8 mouse cellular contexts compared by ENCODE assay signal in genomic region chr9:37543869-37544440, GRCm38 (mm10). TPM values are rescaled to one million over a fixed set of nuclear protein-coding genes. Genes with fewer than 3 reads are reported as not detected.
DNase-seq lines count a peak whose midpoint lies in the region; ATAC-seq lines count a peak whose summit lies in the region.

No protein-coding gene starts in this region.

- no peak overlapping the region for H3K27ac ChIP-seq in heart, embryonic 12.5 days (ENCODE audit: poor library complexity, severe bottlenecking)
- no peak overlapping the region for H3K27ac ChIP-seq in embryonic facial prominence, embryonic 14.5 days (replicated peaks; ENCODE audit: low read depth, low read length)
- no peak overlapping the region for H3K27ac ChIP-seq in midbrain, embryonic 13.5 days

- H3K4me3 ChIP-seq in heart, embryonic 12.5 days: peak overlapping the region; percentile 46
- H3K4me3 ChIP-seq in embryonic facial prominence, embryonic 14.5 days (ENCODE audit: low read depth, low read length): peak overlapping the region; percentile 35
- peak overlapping the region; percentile 31 for H3K4me3 ChIP-seq in midbrain, embryonic 13.5 days (replicated peaks)

- H3K4me1 ChIP-seq in heart, embryonic 12.5 days (replicated peaks): peaks cover 24% of the 10 kb centered on the region
- peaks cover 13% of the 10 kb centered on the region; the same call in 1 of the 2 replicates for H3K4me1 ChIP-seq in embryonic facial prominence, embryonic 14.5 days (ENCODE audit: control insufficient read depth, insufficient read depth, low read length)
- H3K4me1 ChIP-seq in midbrain, embryonic 13.5 days (replicated peaks): peaks cover 21% of the 10 kb centered on the region

- ATAC-seq in heart, embryonic 12.5 days (ENCODE audit: insufficient number of reproducible peaks, low FRiP score): no peak
- ATAC-seq in embryonic facial prominence, embryonic 14.5 days (ENCODE audit: low read depth): no peak; the same call in 1 of the 2 replicates
- ATAC-seq in midbrain, embryonic 13.5 days: 0 out of 2 replicates have a peak, but pooled peaks have one; percentile 8

- intact Hi-C loops in heart, postnatal 10 days (cut with DNase I): loop anchor here (2.0 to 5.0 kb wide), 2 partner anchors 57 to 81 kb away; partner anchors contain the start of gene Msantd2
- intact Hi-C loops in left cerebral cortex, postnatal 10 days (cut with DNase I): loop anchor here (2.0 to 5.0 kb wide), 2 partner anchors 81 to 132 kb away; no protein-coding TSS in a partner anchor

- 28% methylated on average over 12 of the region's 12 CpGs for WGBS in heart, embryonic 12.5 days
- 26% methylated on average over 12 of the region's 12 CpGs for WGBS in embryonic facial prominence, embryonic 14.5 days
- WGBS in midbrain, embryonic 13.5 days: 27% methylated on average over 12 of the region's 12 CpGs

- 0 out of 2 replicates have a peak, but pooled peaks cover under 1% of the 10 kb centered on the region for H3K36me3 ChIP-seq in heart, embryonic 12.5 days
- H3K36me3 ChIP-seq in embryonic facial prominence, embryonic 14.5 days (ENCODE audit: control insufficient read depth, insufficient read depth, low read length): no peaks in the 10 kb centered on the region
- no peaks in the 10 kb centered on the region for H3K36me3 ChIP-seq in midbrain, embryonic 13.5 days

- no peak for DNase-seq in heart, postnatal 10 days
- DNase-seq in embryonic facial prominence, embryonic 14.5 days (ENCODE audit: low spot score): no peak
- peak; percentile 26 to 35 for DNase-seq in kidney, adult 8-10 months
- DNase-seq in left cerebral cortex, postnatal 10 days (ENCODE audit: extremely low spot score in 1 of 2, low spot score in 2 of 2): no peak
- no peak for DNase-seq in gastrocnemius, adult 8-10 months (ENCODE audit: low spot score in 2 of 2)
- DNase-seq in left cerebral cortex, adult 9 months (ENCODE audit: low spot score in 2 of 2): no peak

- H3K9ac ChIP-seq in heart, embryonic 12.5 days: no peak overlapping the region
- peak overlapping the region; percentile 20; the same call in 1 of the 2 replicates for H3K9ac ChIP-seq in embryonic facial prominence, embryonic 14.5 days (ENCODE audit: low read depth, low read length)
- no peak overlapping the region for H3K9ac ChIP-seq in midbrain, embryonic 13.5 days (replicated peaks)

- peak overlapping the region; percentile 76 for H3K4me2 ChIP-seq in heart, embryonic 12.5 days
- H3K4me2 ChIP-seq in embryonic facial prominence, embryonic 14.5 days (ENCODE audit: low read depth, low read length): peak overlapping the region; percentile 67
- H3K4me2 ChIP-seq in midbrain, embryonic 13.5 days (replicated peaks): peak overlapping the region; percentile 57

- no peaks in the 10 kb centered on the region for H3K9me3 ChIP-seq in heart, embryonic 12.5 days (replicated peaks)
- H3K9me3 ChIP-seq in embryonic facial prominence, embryonic 14.5 days (ENCODE audit: control insufficient read depth, low read length): no peaks in the 10 kb centered on the region
- no peaks in the 10 kb centered on the region for H3K9me3 ChIP-seq in midbrain, embryonic 13.5 days

- H3K27me3 ChIP-seq in heart, embryonic 12.5 days (replicated peaks): peaks cover 29% of the 10 kb centered on the region
- peaks cover 28% of the 10 kb centered on the region for H3K27me3 ChIP-seq in embryonic facial prominence, embryonic 14.5 days (replicated peaks; ENCODE audit: control insufficient read depth, insufficient read depth, low read length)
- peaks cover 74% of the 10 kb centered on the region for H3K27me3 ChIP-seq in midbrain, embryonic 13.5 days

RNA-seq across cellular contexts. Expression of gene Vsig2, which starts 4.9 kb away (rescaled TPM):
- 1.6 and 1.9 TPM in 2 replicates for polyA plus RNA-seq in heart, embryonic 12.5 days (2016; fragmentation: Nextera tagmentation; extraction: Ambion mirVana)
- total RNA-seq in heart, postnatal 10 days (2021): 10 to 100 TPM in 1 of 2 experiments, 1 to 10 TPM in 1; 5.6 to 10.4 TPM
- 1.2 and 1.5 TPM in 2 replicates for polyA plus RNA-seq in embryonic facial prominence, embryonic 14.5 days (2014; fragmentation: Nextera tagmentation; extraction: Ambion mirVana)
- 0.37 and 0.42 TPM in 2 replicates for polyA plus RNA-seq in midbrain, embryonic 13.5 days (2015; fragmentation: Nextera tagmentation; extraction: Ambion mirVana)
- total RNA-seq in left cerebral cortex, postnatal 10 days (2021): 1 to 10 TPM; 3.3 to 4.1 TPM
- total RNA-seq in gastrocnemius, adult 8-10 months (2022): 1 to 10 TPM in 1 of 4 experiments, under 1 TPM in 3; 0.70 to 2.1 (median 0.78) TPM

RNA-seq across cellular contexts. Expression of gene Nrgn, which starts 8.7 kb away (rescaled TPM):
- 7.4 and 11.3 TPM in 2 replicates for polyA plus RNA-seq in heart, embryonic 12.5 days (2016; fragmentation: Nextera tagmentation; extraction: Ambion mirVana)
- total RNA-seq in heart, postnatal 10 days (2021): 1 to 10 TPM; 3.1 to 5.6 TPM
- polyA plus RNA-seq in embryonic facial prominence, embryonic 14.5 days (2014; fragmentation: Nextera tagmentation; extraction: Ambion mirVana): 7.0 and 8.8 TPM in 2 replicates
- 3.4 and 3.7 TPM in 2 replicates for polyA plus RNA-seq in midbrain, embryonic 13.5 days (2015; fragmentation: Nextera tagmentation; extraction: Ambion mirVana)
- 1,000 to 10,000 TPM; 1,798 to 1,800 TPM for total RNA-seq in left cerebral cortex, postnatal 10 days (2021)
- total RNA-seq in gastrocnemius, adult 8-10 months (2022): under 1 TPM; 0.44 to 0.67 (median 0.55) TPM

RNA-seq across cellular contexts. Expression of gene Siae, which starts 11.5 kb away (rescaled TPM):
- polyA plus RNA-seq in heart, embryonic 12.5 days (2016; fragmentation: Nextera tagmentation; extraction: Ambion mirVana): 11.1 and 11.4 TPM in 2 replicates
- 1 to 10 TPM; 8.7 to 9.8 TPM for total RNA-seq in heart, postnatal 10 days (2021)
- polyA plus RNA-seq in embryonic facial prominence, embryonic 14.5 days (2014; fragmentation: Nextera tagmentation; extraction: Ambion mirVana): 13.4 and 13.9 TPM in 2 replicates
- polyA plus RNA-seq in midbrain, embryonic 13.5 days (2015; fragmentation: Nextera tagmentation; extraction: Ambion mirVana): 8.1 and 9.2 TPM in 2 replicates
- total RNA-seq in left cerebral cortex, postnatal 10 days (2021): 10 to 100 TPM; 13.6 to 16.3 TPM
- total RNA-seq in gastrocnemius, adult 8-10 months (2022): 1 to 10 TPM; 3.5 to 5.0 (median 4.1) TPM

RNA-seq across cellular contexts. Expression of gene Esam, which starts 16.1 kb away (rescaled TPM):
- polyA plus RNA-seq in heart, embryonic 12.5 days (2016; fragmentation: Nextera tagmentation; extraction: Ambion mirVana): 54.6 and 59.8 TPM in 2 replicates
- total RNA-seq in heart, postnatal 10 days (2021): 100 to 1,000 TPM; 125 to 131 TPM
- polyA plus RNA-seq in embryonic facial prominence, embryonic 14.5 days (2014; fragmentation: Nextera tagmentation; extraction: Ambion mirVana): 52.0 and 54.0 TPM in 2 replicates
- 33.5 and 34.5 TPM in 2 replicates for polyA plus RNA-seq in midbrain, embryonic 13.5 days (2015; fragmentation: Nextera tagmentation; extraction: Ambion mirVana)
- 10 to 100 TPM; 29.5 to 29.6 TPM for total RNA-seq in left cerebral cortex, postnatal 10 days (2021)
- total RNA-seq in gastrocnemius, adult 8-10 months (2022): 10 to 100 TPM; 11.7 to 19.3 (median 15.3) TPM

RNA-seq across cellular contexts. Expression of gene Msantd2, which starts 54.8 kb away (rescaled TPM):
- polyA plus RNA-seq in heart, embryonic 12.5 days (2016; fragmentation: Nextera tagmentation; extraction: Ambion mirVana): 21.7 and 28.2 TPM in 2 replicates
- total RNA-seq in heart, postnatal 10 days (2021): 10 to 100 TPM; 11.7 to 16.4 TPM
- 24.9 and 25.0 TPM in 2 replicates for polyA plus RNA-seq in embryonic facial prominence, embryonic 14.5 days (2014; fragmentation: Nextera tagmentation; extraction: Ambion mirVana)
- polyA plus RNA-seq in midbrain, embryonic 13.5 days (2015; fragmentation: Nextera tagmentation; extraction: Ambion mirVana): 36.5 and 39.5 TPM in 2 replicates
- 10 to 100 TPM; 21.8 to 24.6 TPM for total RNA-seq in left cerebral cortex, postnatal 10 days (2021)
- total RNA-seq in gastrocnemius, adult 8-10 months (2022): 1 to 10 TPM; 2.2 to 3.2 (median 2.3) TPM

Comparison
In these comparisons a context has a peak if more than half of its experiments do, and no peak if none do; other contexts are left out.
1. DNase-seq: peak in kidney, adult 8-10 months (2 of 2); none in heart, postnatal 10 days (0 of 2), embryonic facial prominence, embryonic 14.5 days (single experiment), left cerebral cortex, postnatal 10 days (0 of 2), gastrocnemius, adult 8-10 months (0 of 2) and left cerebral cortex, adult 9 months (0 of 2).
2. RNA of gene Nrgn, which starts 8.7 kb away (total RNA-seq): 1,798 to 1,800 TPM in left cerebral cortex, postnatal 10 days; 3.1 to 5.6 TPM in heart, postnatal 10 days and 0.44 to 0.67 TPM in gastrocnemius, adult 8-10 months; every median in the first group is over 100 times any median in the second.
3. Peak in every context shown above with its lines, with median percentiles within 50 percentile points of each other: H3K4me2 ChIP-seq and H3K4me3 ChIP-seq.